Mouse (Mus musculus): ENCODE data around the gene Mfsd2b.

The Mfsd2b gene

GRCm38 (mm10) chr12:4872983-4873477, 1.1 kb downstream of the Mfsd2b start:
- DNase-seq, result no peak

- DNase-seq, result no peak
Observed at GRCm38 (mm10) chr12:4872273-4872672, 1.9 kb downstream of the Mfsd2b start.

- no peak for DNase-seq
Observed at GRCm38 (mm10) chr12:4871260-4871659, 2.9 kb downstream of the Mfsd2b start.

- no peak for DNase-seq
Observed at GRCm38 (mm10) chr12:4868924-4869323, 5.2 kb downstream of the Mfsd2b start.

GRCm38 (mm10) chr12:4864338-4864690, 9.8 kb downstream of the Mfsd2b start:
- no peak for DNase-seq

- peak; percentile 65 to 75 for DNase-seq
Observed at GRCm38 (mm10) chr12:4863654-4864337, 10.4 kb downstream of the Mfsd2b start.

GRCm38 (mm10) chr12:4862672-4863071, 11.5 kb downstream of the Mfsd2b start:
- DNase-seq, result no peak

GRCm38 (mm10) chr12:4859241-4859914, 14.8 kb downstream of the Mfsd2b start:
- DNase-seq, result no peak

- no peak for DNase-seq
Observed at GRCm38 (mm10) chr12:4856834-4857233, 17.3 kb downstream of the Mfsd2b start.

GRCm38 (mm10) chr12:4856160-4856559, 18.0 kb downstream of the Mfsd2b start:
- DNase-seq, result peak in 1 of 2 experiments; percentile 29

- peak; percentile 44 to 54 for DNase-seq
Observed at GRCm38 (mm10) chr12:4843741-4844140, 30.4 kb downstream of the Mfsd2b start.

GRCm38 (mm10) chr12:4842890-4843597, 31.1 kb downstream of the Mfsd2b start, which contains the start of gene Wdcp:
Gene Wdcp, plus strand, starts transcription at chr12:4843303.
- DNase-seq, result peak; percentile 89 to 93

GRCm38 (mm10) chr12:4842456-4842855, 31.7 kb downstream of the Mfsd2b start:
- DNase-seq, result no peak

- DNase-seq, result peak; percentile 82 to 89
Observed at GRCm38 (mm10) chr12:4841392-4841887, 32.7 kb downstream of the Mfsd2b start, which contains the start of gene Fkbp1b. Gene Fkbp1b, minus strand, starts transcription at chr12:4841591.

GRCm38 (mm10) chr12:4840741-4841140, 33.4 kb downstream of the Mfsd2b start:
- DNase-seq, result peak; percentile 62 to 69

GRCm38 (mm10) chr12:4840010-4840409, 34.1 kb downstream of the Mfsd2b start:
- DNase-seq, result no peak

GRCm38 (mm10) chr12:4836959-4837358, 37.2 kb downstream of the Mfsd2b start:
- DNase-seq, result no peak

GRCm38 (mm10) chr12:4827256-4827655, 46.9 kb downstream of the Mfsd2b start:
- no peak for DNase-seq

GRCm38 (mm10) chr12:4817361-4818101, 56.6 kb downstream of the Mfsd2b start, which contains the start of gene Sf3b6:
Gene Sf3b6, plus strand, starts transcription at chr12:4817544.
- peak; percentile 100 for DNase-seq

- DNase-seq, result no peak
Observed at GRCm38 (mm10) chr12:4816680-4817360, 57.3 kb downstream of the Mfsd2b start.

- DNase-seq, result peak; percentile 36 to 42
Observed at GRCm38 (mm10) chr12:4813636-4814035, 60.5 kb downstream of the Mfsd2b start.

All from cerebellum, postnatal 10 days (tissue).